Mouse (Mus musculus): ENCODE results near the gene Kctd3. TPM values are rescaled to one million over a fixed set of nuclear protein-coding genes. Genes with fewer than 3 reads are reported as not detected.

Kctd3 gene
- total and polyA plus RNA-seq, 2 experiments from 2014 or later, result 16.7 to 24.2 TPM

DNA sequence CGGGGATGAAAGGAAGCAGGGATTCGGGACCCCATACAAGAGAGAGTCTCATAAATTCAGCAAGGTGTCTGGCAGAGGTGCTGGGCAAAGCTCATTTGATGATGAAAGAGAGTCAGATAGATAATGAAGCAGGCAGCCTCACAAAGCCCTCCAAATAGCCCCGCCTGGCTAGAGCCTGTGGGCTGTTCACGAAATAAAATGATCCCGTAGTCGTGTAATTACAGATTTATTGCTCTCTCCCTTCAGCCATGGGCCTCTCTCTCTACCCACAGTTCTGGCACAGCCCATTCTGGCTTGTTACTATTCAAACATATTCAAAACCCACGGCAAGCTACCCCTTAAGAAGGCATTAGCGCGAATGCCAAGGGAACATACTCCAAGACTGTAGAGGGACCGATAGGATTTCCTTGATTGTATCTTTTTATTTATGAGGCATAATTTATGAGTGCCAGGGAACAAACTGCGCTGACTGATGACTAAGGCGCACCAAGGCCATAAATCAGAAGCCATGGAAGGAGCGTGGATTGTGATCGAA lies 70.3 kb downstream of the Kctd3 start:
- TF ChIP-seq CTCF (IDR thresholded peaks at IDR 0.05; ENCODE audit: low read depth) (no peak), EP300 (IDR thresholded peaks at IDR 0.05; ENCODE audit: low read depth) (no peak)
- ATAC-seq (ENCODE audit: insufficient read depth, low read depth), result no peak
- 90% methylated on average over 14 of the region's 14 CpGs for WGBS

More for the DNA sequence above, 70.3 kb downstream of the Kctd3 start:
- no peak overlapping the region for H3K4me2 ChIP-seq (ENCODE audit: low read depth, low read length)
- H3K27me3 ChIP-seq (ENCODE audit: control insufficient read depth, insufficient read depth, low read length), result no peaks in the 10 kb centered on the region
- no peaks in the 10 kb centered on the region for H3K9me3 ChIP-seq (replicated peaks; ENCODE audit: control insufficient read depth, low read length)
- H3K36me3 ChIP-seq (replicated peaks; ENCODE audit: control insufficient read depth, insufficient read depth, low read length), result no peaks in the 10 kb centered on the region
- H3K9ac ChIP-seq (replicated peaks; ENCODE audit: low read depth, low read length), result no peak overlapping the region
- H3K4me1 ChIP-seq (ENCODE audit: control insufficient read depth, insufficient read depth), result no peaks in the 10 kb centered on the region
- no peak overlapping the region for H3K4me3 ChIP-seq (ENCODE audit: low read depth, low read length)
- no peak for DNase-seq (ENCODE audit: low spot score)
- no peak overlapping the region for H3K27ac ChIP-seq (ENCODE audit: low read depth)
